Mouse (Mus musculus) kidney, embryonic 14.5 days (tissue): ENCODE measurements around the gene Anxa6. TPM values are rescaled to one million over a fixed set of nuclear protein-coding genes. Genes with fewer than 3 reads are reported as not detected.

ENCODE experiments used
- ATAC-seq: fragments of 200-750 bp; cut with Nextera tagmentation; 2 replicates; pipeline ENCODE4 v1.8.0; 2017; ENCODE audit warnings: moderate number of reproducible peaks, mild to moderate bottlenecking, moderate TSS enrichment, moderate library complexity; ENCODE audit not compliant: low FRiP score, low TSS enrichment
- H3K27ac ChIP-seq: fragments of 300-500 bp; sonication (generic); 2 replicates; pipeline ENCODE4 v1.5.1; 2014; ENCODE audit warnings: low read depth, mild to moderate bottlenecking, low read length, moderate library complexity, mixed read lengths
- H3K27me3 ChIP-seq: fragments of 300-500 bp; sonication (generic); 2 replicates; pipeline ENCODE4 v1.6.1; 2014; ENCODE audit warnings: mild to moderate bottlenecking, low read length; ENCODE audit not compliant: control insufficient read depth, insufficient read depth
- H3K36me3 ChIP-seq: fragments of 300-500 bp; sonication (generic); 2 replicates; pipeline ENCODE4 v1.6.1; 2014; ENCODE audit warnings: low read length, mixed read lengths; ENCODE audit not compliant: control insufficient read depth, insufficient read depth
- H3K4me1 ChIP-seq: fragments of 300-500 bp; sonication (generic); 2 replicates; pipeline ENCODE4 v1.6.1; 2014; ENCODE audit warnings: low read length, mixed read lengths; ENCODE audit not compliant: control insufficient read depth, insufficient read depth
- H3K4me2 ChIP-seq: fragments of 300-500 bp; sonication (generic); replicated peaks from 2 replicates; pipeline ENCODE4 v1.6.1; 2014; ENCODE audit warnings: low read depth, mild to moderate bottlenecking, low read length
- H3K4me3 ChIP-seq: fragments of 300-500 bp; sonication (generic); 2 replicates; pipeline ENCODE4 v1.5.1; 2014; ENCODE audit warnings: mild to moderate bottlenecking, low read length
- H3K9ac ChIP-seq: fragments of 300-500 bp; sonication (generic); 2 replicates; pipeline ENCODE4 v1.6.1; 2014; ENCODE audit warnings: low read depth, mild to moderate bottlenecking, low read length, moderate library complexity
- H3K9me3 ChIP-seq: fragments of 300-500 bp; sonication (generic); 2 replicates; pipeline ENCODE4 v1.6.1; 2016; ENCODE audit warnings: low read length; ENCODE audit not compliant: control insufficient read depth
- WGBS: fragments of 180-500 bp; shearing (Covaris S2); extraction: QIAGEN DNeasy Blood & Tissue Kit; methylation state at CpG from one replicate; pipeline ENCODE4 v1.1.7; 2014; 5-methylcytosine and 5-hydroxymethylcytosine counted together
- polyA plus RNA-seq: library from polyadenylated mRNA; unstranded; fragments of >200 nt; fragmentation: Nextera tagmentation; extraction: Ambion mirVana; gene quantifications from 2 replicates; pipeline ENCODE4 v1.2.1, GENCODE M21; 2014

Gene Anxa6
- 125 and 174 TPM in 2 replicates for polyA plus RNA-seq

- H3K27ac ChIP-seq, result peak within 1 kb of the TSS; percentile 64; the same call in 1 of the 2 replicates
- H3K4me1 ChIP-seq, result peaks cover 24% of the 10 kb centered on the region
- peak within 1 kb of the TSS; percentile 61 for H3K4me3 ChIP-seq
- H3K36me3 ChIP-seq, result no peaks in the 10 kb centered on the region
- peak within 1 kb of the TSS; percentile 67 for H3K9ac ChIP-seq
- H3K9me3 ChIP-seq, result no peaks in the 10 kb centered on the region
- peak; percentile 93 for ATAC-seq
- WGBS, result 0% methylated on average over 41 of the region's 41 CpGs
- no peaks in the 10 kb centered on the region for H3K27me3 ChIP-seq
- H3K4me2 ChIP-seq, result peak within 1 kb of the TSS; percentile 89
These were observed at the start of gene Anxa6 for GRCm38 (mm10) chr11:55033040-55033660. Gene Anxa6, minus strand, starts transcription at chr11:55033445.

- Histone ChIP-seq H3K36me3 (no peaks in the 10 kb centered on the region), H3K4me1 (peaks cover 15% of the 10 kb centered on the region), H3K9me3 (0 out of 2 replicates have a peak, but pooled peaks cover 4% of the 10 kb centered on the region), H3K27ac (no peak overlapping the region), H3K4me3 (no peak overlapping the region), H3K9ac (no peak overlapping the region), H3K27me3 (no peaks in the 10 kb centered on the region), H3K4me2 (no peak overlapping the region)
- WGBS, result 86% methylated on average over 9 of the region's 9 CpGs
- no peak for ATAC-seq
These were observed 48.0 kb upstream of the Anxa6 start for GRCm38 (mm10) chr11:55081206-55081605.

- Histone ChIP-seq H3K4me2 (no peak overlapping the region), H3K27me3 (no peaks in the 10 kb centered on the region), H3K9me3 (0 out of 2 replicates have a peak, but pooled peaks cover 4% of the 10 kb centered on the region), H3K36me3 (no peaks in the 10 kb centered on the region), H3K4me1 (peaks cover 15% of the 10 kb centered on the region), H3K9ac (no peak overlapping the region), H3K4me3 (no peak overlapping the region), H3K27ac (no peak overlapping the region)
- WGBS, result 80% methylated on average over 4 of the region's 4 CpGs
- no peak for ATAC-seq
These were observed 45.9 kb upstream of the Anxa6 start for GRCm38 (mm10) chr11:55079180-55079579.

- 0 out of 2 replicates have a peak, but pooled peaks cover 4% of the 10 kb centered on the region for H3K9me3 ChIP-seq
- no peak overlapping the region for H3K4me3 ChIP-seq
- H3K4me1 ChIP-seq, result peaks cover 16% of the 10 kb centered on the region
- no peak overlapping the region for H3K4me2 ChIP-seq
- 34% methylated on average over 3 of the region's 3 CpGs for WGBS
- ATAC-seq, result no peak
- H3K27me3 ChIP-seq, result no peaks in the 10 kb centered on the region
- H3K9ac ChIP-seq, result no peak overlapping the region
- no peaks in the 10 kb centered on the region for H3K36me3 ChIP-seq
- H3K27ac ChIP-seq, result no peak overlapping the region
These were observed 45.3 kb upstream of the Anxa6 start for GRCm38 (mm10) chr11:55078502-55078901.

- H3K36me3 ChIP-seq, result no peaks in the 10 kb centered on the region
- WGBS, result under 1% methylated on average over 50 of the region's 50 CpGs
- H3K9me3 ChIP-seq, result 0 out of 2 replicates have a peak, but pooled peaks cover 4% of the 10 kb centered on the region
- peaks cover 20% of the 10 kb centered on the region for H3K4me1 ChIP-seq
- peak within 1 kb of the TSS; percentile 39 for H3K4me3 ChIP-seq
- H3K4me2 ChIP-seq, result peak within 1 kb of the TSS; percentile 77
- no peaks in the 10 kb centered on the region for H3K27me3 ChIP-seq
- peak within 1 kb of the TSS; percentile 44 for H3K9ac ChIP-seq
- peak within 1 kb of the TSS; percentile 63 for H3K27ac ChIP-seq
- peak; percentile 85 for ATAC-seq
These were observed 44.3 kb upstream of the Anxa6 start, which contains the start of gene Ccdc69 for GRCm38 (mm10) chr11:55077331-55078231. Gene Ccdc69, minus strand, starts transcription at chr11:55078131.

- 79% methylated on average over 5 of the region's 5 CpGs for WGBS
- ATAC-seq, result no peak
These were observed 43.0 kb upstream of the Anxa6 start for GRCm38 (mm10) chr11:55076234-55076633.

GRCm38 (mm10) chr11:55075602-55076001 lies 42.4 kb upstream of the Anxa6 start:
- WGBS, result 77% methylated on average over 2 of the region's 2 CpGs
- H3K9me3 ChIP-seq, result 0 out of 2 replicates have a peak, but pooled peaks cover 2% of the 10 kb centered on the region
- peaks cover 20% of the 10 kb centered on the region for H3K4me1 ChIP-seq
- no peak overlapping the region for H3K9ac ChIP-seq
- no peaks in the 10 kb centered on the region for H3K27me3 ChIP-seq
- H3K4me3 ChIP-seq, result no peak overlapping the region
- no peak overlapping the region for H3K4me2 ChIP-seq
- no peaks in the 10 kb centered on the region for H3K36me3 ChIP-seq
- H3K27ac ChIP-seq, result no peak overlapping the region
- ATAC-seq, result no peak

More at GRCm38 (mm10) chr11:55076234-55076633, 43.0 kb upstream of the Anxa6 start:
- Histone ChIP-seq H3K27me3 (no peaks in the 10 kb centered on the region), H3K36me3 (no peaks in the 10 kb centered on the region), H3K27ac (no peak overlapping the region), H3K4me1 (peaks cover 20% of the 10 kb centered on the region), H3K9me3 (0 out of 2 replicates have a peak, but pooled peaks cover 2% of the 10 kb centered on the region), H3K4me3 (no peak overlapping the region), H3K9ac (no peak overlapping the region), H3K4me2 (no peak overlapping the region)

GRCm38 (mm10) chr11:55073191-55073590 lies 39.9 kb upstream of the Anxa6 start:
- Histone ChIP-seq H3K9ac (no peak overlapping the region), H3K4me2 (no peak overlapping the region)
- ATAC-seq, result no peak

More at GRCm38 (mm10) chr11:55073191-55073590, 39.9 kb upstream of the Anxa6 start:
- Histone ChIP-seq H3K4me3 (no peak overlapping the region), H3K9me3 (no peaks in the 10 kb centered on the region), H3K27ac (no peak overlapping the region), H3K27me3 (no peaks in the 10 kb centered on the region), H3K4me1 (peaks cover 20% of the 10 kb centered on the region), H3K36me3 (no peaks in the 10 kb centered on the region)
- 49% methylated on average over 10 of the region's 10 CpGs for WGBS
